In the genomic region with DNA sequence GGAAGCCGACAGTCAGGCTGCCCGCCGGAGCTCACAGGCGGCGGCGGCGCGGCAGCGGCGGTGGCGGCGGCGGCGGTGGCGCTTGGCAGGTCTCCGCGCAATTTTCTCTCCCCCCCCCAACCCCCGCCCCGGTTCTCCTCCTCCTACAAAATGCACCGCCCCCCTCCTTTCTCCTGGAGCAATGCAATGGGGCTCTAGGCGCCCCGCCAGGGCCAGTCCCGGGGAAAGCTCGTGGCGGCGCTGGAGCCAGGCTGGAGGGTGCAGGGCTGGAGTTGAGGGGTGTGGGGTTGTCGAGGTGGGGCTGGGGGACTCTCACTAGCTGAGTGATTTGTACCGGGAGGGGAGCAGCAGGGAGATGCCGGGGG, we compare ENCODE assay signal across 8 mouse cellular contexts. TPM values are rescaled to one million over a fixed set of nuclear protein-coding genes. Genes with fewer than 3 reads are reported as not detected.
DNase-seq lines count a peak whose midpoint lies in the region; ATAC-seq and TF ChIP-seq lines count a peak whose summit lies in the region.

No protein-coding gene starts in this region.

- peak; percentile 47 for DNase-seq in 3T3-L1 (ENCODE audit: low read depth, low spot score)
- peak; percentile 78 to 79 for DNase-seq in adrenal gland, postnatal 36 days
- peak; percentile 55 to 61 for DNase-seq in heart, postnatal 36 days
- DNase-seq in layer of hippocampus, adult 8-10 months (ENCODE audit: low spot score in 2 of 2), result peak; percentile 49 to 71
- DNase-seq in lung, adult 2 months, result peak; percentile 13
- DNase-seq in ovary, postnatal 10 days (ENCODE audit: low spot score), result peak; percentile 44

- peak; percentile 51 for ATAC-seq in frontal cortex, adult (ENCODE audit: low TSS enrichment)
- ATAC-seq in erythroid progenitor cell, adult 5-6 weeks (replicated peaks; ENCODE audit: low FRiP score, poor library complexity, severe bottlenecking), result no peak

- intact Hi-C loops in heart, postnatal 36 days (cut with DNase I), result loop anchor here (1.0 to 5.0 kb wide), 3 partner anchors 137 to 315 kb away; no protein-coding TSS in a partner anchor

- 2% methylated on average over 21 of the region's 29 CpGs for WGBS in lung, adult 2 months

- peak overlapping the region; percentile 19 for H3K4me3 ChIP-seq in lung, adult 2 months (replicated peaks; ENCODE audit: extremely low read depth, low read depth, low read length)

- H3K4me1 ChIP-seq in lung, adult 2 months (ENCODE audit: control insufficient read depth, insufficient read depth, low read length), result peaks cover 10% of the 10 kb centered on the region

- TF ChIP-seq CTCF in lung, adult 2 months (IDR thresholded peaks at IDR 0.05; ENCODE audit: insufficient read depth, low read length), result no peak

- TF ChIP-seq POLR2A in lung, adult 2 months (IDR thresholded peaks at IDR 0.05; ENCODE audit: borderline replicate concordance, extremely low read depth, low read depth, low read length), result no peak

RNA-seq across cellular contexts. Expression of gene Nog, which starts 0.7 kb away (rescaled TPM):
- under 1 TPM; 0.16 to 0.60 TPM for total RNA-seq in adrenal gland, postnatal 36 days (2021)
- total RNA-seq in heart, postnatal 36 days (2021), result under 1 TPM; 0.22 to 0.60 TPM
- 1 to 10 TPM; 6.9 to 8.8 (median 8.4) TPM for total RNA-seq in layer of hippocampus, adult 8-10 months (2022)
- 0.49 and 0.71 TPM in 2 replicates for polyA plus RNA-seq in lung, adult 2 months (2012; rRNA removed)
- total RNA-seq in erythroid progenitor cell, adult 5-6 weeks (2015; ENCODE audit: low replicate concordance), result not detected in 2 replicates
- not detected in 2 replicates for total RNA-seq in erythroid progenitor cell, adult 5-6 weeks (2017; ENCODE audit: low replicate concordance)

Comparison
In these comparisons a context has a peak if more than half of its experiments do, and no peak if none do; other contexts are left out.
1. DNase-seq: peak in every context shown above with its lines; median percentile 78 in adrenal gland, postnatal 36 days; 60 in layer of hippocampus, adult 8-10 months; 58 in heart, postnatal 36 days; 47 in 3T3-L1; 44 in ovary, postnatal 10 days; 13 in lung, adult 2 months.
2. RNA of gene Nog, which starts 0.7 kb away (total RNA-seq): 6.9 to 8.8 TPM in layer of hippocampus, adult 8-10 months; 0.16 to 0.60 TPM in adrenal gland, postnatal 36 days, 0.22 to 0.60 TPM in heart, postnatal 36 days and not detected in erythroid progenitor cell, adult 5-6 weeks; every median in the first group is over 4 times any median in the second.